Mouse (Mus musculus): Measurements from ENCODE around the gene Golga5. TPM values are rescaled to one million over a fixed set of nuclear protein-coding genes. Genes with fewer than 3 reads are reported as not detected.
"Not testable (repeated sequence)": the region's sequence is repeated elsewhere in the genome, so short reads cannot be mapped to it uniquely, and the experiment has no call there.

Gene Golga5
- total and polyA plus RNA-seq, 2 experiments from 2014 or later = 20.8 to 23.0 TPM

DNA sequence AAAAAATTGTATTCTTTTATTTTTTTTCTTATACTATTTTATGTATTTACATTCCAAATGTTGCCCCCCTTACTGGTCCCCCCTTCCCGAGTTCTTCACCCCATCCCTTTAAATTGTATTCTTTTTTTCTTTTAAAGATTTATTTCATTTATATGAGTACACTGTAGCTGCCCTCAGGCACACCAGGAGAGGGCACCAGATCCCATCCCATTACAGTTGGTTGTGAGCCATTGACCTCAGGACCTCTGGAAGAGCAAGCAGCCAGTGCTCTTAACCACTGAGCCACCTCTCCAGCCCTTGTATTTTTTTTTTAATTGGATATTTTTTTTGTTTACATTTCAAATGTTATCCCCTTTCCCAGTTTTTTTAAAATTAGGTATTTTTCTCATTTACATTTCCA is 799 bp upstream of the Golga5 start:
- H3K9me3 ChIP-seq (ENCODE audit: low read length) = no peaks in the 10 kb centered on the region
- 87% methylated on average over 1 of the region's 1 CpGs for WGBS
- peak; percentile 21 for DNase-seq (ENCODE audit: low spot score)

DNA sequence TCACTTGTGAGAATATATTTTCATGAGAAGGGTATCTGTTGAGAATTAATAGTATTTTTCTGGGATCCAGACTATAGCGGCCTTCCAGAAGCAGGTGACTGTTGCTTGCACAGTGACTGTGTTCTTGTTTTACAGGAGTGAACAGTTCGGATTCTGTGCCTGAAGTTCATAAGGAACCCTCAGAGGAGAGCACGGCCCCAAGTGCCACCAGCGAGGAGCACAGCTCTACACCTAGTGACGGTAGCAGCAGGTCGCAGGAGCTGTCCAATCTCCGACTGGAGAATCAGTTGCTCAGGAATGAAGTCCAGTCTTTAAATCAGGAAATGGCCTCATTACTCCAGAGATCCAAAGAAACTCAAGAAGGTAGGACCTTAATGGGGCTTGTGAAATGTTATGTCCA is 5.5 kb downstream of the Golga5 start:
- no peak overlapping the region for H3K4me3 ChIP-seq (ENCODE audit: low read depth, low read length)
- H3K4me1 ChIP-seq (ENCODE audit: insufficient read depth, low read length) = no peaks in the 10 kb centered on the region
- H3K4me2 ChIP-seq (ENCODE audit: low read depth, low read length, poor library complexity, severe bottlenecking) = no peak overlapping the region
- H3K36me3 ChIP-seq (ENCODE audit: insufficient read depth, low read length) = peaks cover 32% of the 10 kb centered on the region
- H3K27me3 ChIP-seq (ENCODE audit: insufficient read depth, low read length) = no peaks in the 10 kb centered on the region
- no peak overlapping the region for H3K9ac ChIP-seq (replicated peaks; ENCODE audit: low read length, poor library complexity, severe bottlenecking)
- WGBS = 90% methylated on average over 7 of the region's 7 CpGs
- no peaks in the 10 kb centered on the region for H3K9me3 ChIP-seq (ENCODE audit: low read length)
- DNase-seq (ENCODE audit: low spot score) (no peak), ATAC-seq (ENCODE audit: low FRiP score) (no peak)
- no peak for TF ChIP-seq CTCF (IDR thresholded peaks at IDR 0.05)
- no peak overlapping the region for H3K27ac ChIP-seq (ENCODE audit: low read depth, low read length)

More for the DNA sequence above, 799 bp upstream of the Golga5 start:
- Histone ChIP-seq H3K27ac (ENCODE audit: low read depth, low read length) (no peak overlapping the region), H3K4me2 (ENCODE audit: low read depth, low read length, poor library complexity, severe bottlenecking) (no peak overlapping the region), H3K4me1 (ENCODE audit: insufficient read depth, low read length) (no peaks in the 10 kb centered on the region), H3K9ac (replicated peaks; ENCODE audit: low read length, poor library complexity, severe bottlenecking) (no peak overlapping the region), H3K27me3 (ENCODE audit: insufficient read depth, low read length) (no peaks in the 10 kb centered on the region), H3K36me3 (ENCODE audit: insufficient read depth, low read length) (peaks cover 8% of the 10 kb centered on the region), H3K4me3 (ENCODE audit: low read depth, low read length) (no peak overlapping the region)
- TF ChIP-seq CTCF (IDR thresholded peaks at IDR 0.05) = peak; percentile 59
- ATAC-seq (ENCODE audit: low FRiP score) = no peak

DNA sequence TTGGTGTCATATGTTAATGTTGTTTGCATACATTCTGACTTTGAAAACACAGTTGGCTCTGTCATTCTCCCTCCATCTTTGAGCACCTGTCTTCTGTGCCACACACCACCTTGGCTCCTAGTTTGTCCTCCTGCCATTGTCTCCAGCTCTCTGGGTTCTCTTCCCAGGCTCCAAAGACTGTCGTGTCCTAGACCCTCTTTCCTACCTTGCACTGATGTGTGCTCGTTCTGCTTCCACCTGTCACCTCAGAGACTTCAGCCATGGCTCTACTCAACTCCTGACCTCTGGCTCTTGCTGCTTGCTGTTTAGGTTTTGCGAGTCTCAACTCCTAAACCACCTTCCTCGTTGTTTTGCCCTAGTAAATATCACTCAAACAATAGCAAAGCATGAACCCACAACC is 11.5 kb downstream of the Golga5 start:
- DNase-seq (ENCODE audit: low spot score) (no peak), ATAC-seq (ENCODE audit: low FRiP score) (no peak)
- WGBS = 94% methylated on average over 4 of the region's 4 CpGs
- Histone ChIP-seq H3K4me1 (ENCODE audit: insufficient read depth, low read length) (no peaks in the 10 kb centered on the region), H3K4me2 (ENCODE audit: low read depth, low read length, poor library complexity, severe bottlenecking) (no peak overlapping the region), H3K4me3 (ENCODE audit: low read depth, low read length) (no peak overlapping the region), H3K9ac (replicated peaks; ENCODE audit: low read length, poor library complexity, severe bottlenecking) (no peak overlapping the region), H3K9me3 (ENCODE audit: low read length) (no peaks in the 10 kb centered on the region), H3K27me3 (ENCODE audit: insufficient read depth, low read length) (no peaks in the 10 kb centered on the region), H3K27ac (ENCODE audit: low read depth, low read length) (no peak overlapping the region), H3K36me3 (ENCODE audit: insufficient read depth, low read length) (peaks cover 54% of the 10 kb centered on the region)
- no peak for TF ChIP-seq CTCF (IDR thresholded peaks at IDR 0.05)

DNA sequence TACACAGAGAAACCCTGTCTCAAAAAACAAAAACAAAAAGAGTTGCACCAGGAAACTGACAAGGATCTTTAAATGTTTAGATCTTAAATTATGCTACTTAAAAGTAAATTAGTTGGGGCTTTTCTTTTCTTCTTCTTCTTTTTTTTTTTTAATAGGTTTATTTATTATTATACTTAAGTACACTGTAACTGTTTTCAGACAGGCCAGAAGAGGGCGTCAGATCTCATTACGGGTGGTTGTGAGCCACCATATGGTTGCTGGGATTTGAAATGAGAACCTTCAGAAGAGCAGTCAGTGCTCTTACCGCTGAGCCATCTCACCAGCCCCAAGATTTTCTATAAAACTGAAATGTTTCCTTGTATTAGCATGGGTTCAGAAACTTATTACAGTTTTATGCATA is 16.0 kb downstream of the Golga5 start:
- DNase-seq (ENCODE audit: low spot score) = no peak
- 68% methylated on average over 3 of the region's 3 CpGs for WGBS
- no peaks in the 10 kb centered on the region for H3K9me3 ChIP-seq (ENCODE audit: low read length)

DNA sequence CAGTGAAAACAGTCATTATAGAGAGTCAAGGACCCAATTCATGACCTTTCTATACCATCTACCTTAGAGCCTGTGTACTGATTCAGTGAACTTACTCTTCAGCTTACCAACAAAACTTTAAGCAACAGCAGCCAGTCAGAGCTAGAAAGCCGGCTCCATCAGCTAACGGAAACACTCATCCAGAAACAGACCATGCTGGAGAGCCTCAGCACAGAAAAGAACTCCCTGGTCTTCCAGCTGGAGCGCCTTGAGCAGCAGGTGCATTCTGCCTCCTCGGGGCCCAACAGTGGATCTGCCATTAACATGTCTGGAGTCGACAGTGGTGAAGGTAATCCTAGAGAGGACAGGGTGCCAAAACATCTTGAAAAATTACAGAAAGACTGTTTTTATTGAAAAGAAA is 23.0 kb downstream of the Golga5 start:
- H3K36me3 ChIP-seq (ENCODE audit: insufficient read depth, low read length) = peaks cover 51% of the 10 kb centered on the region
- H3K27ac ChIP-seq (ENCODE audit: low read depth, low read length) = no peak overlapping the region
- H3K4me3 ChIP-seq (ENCODE audit: low read depth, low read length) = no peak overlapping the region
- H3K4me1 ChIP-seq (ENCODE audit: insufficient read depth, low read length) = no peaks in the 10 kb centered on the region
- no peak for ATAC-seq (ENCODE audit: low FRiP score)
- no peaks in the 10 kb centered on the region for H3K27me3 ChIP-seq (ENCODE audit: insufficient read depth, low read length)
- no peak overlapping the region for H3K4me2 ChIP-seq (ENCODE audit: low read depth, low read length, poor library complexity, severe bottlenecking)
- no peak for DNase-seq (ENCODE audit: low spot score)
- no peak for TF ChIP-seq CTCF (IDR thresholded peaks at IDR 0.05)
- no peak overlapping the region for H3K9ac ChIP-seq (replicated peaks; ENCODE audit: low read length, poor library complexity, severe bottlenecking)
- WGBS = 90% methylated on average over 5 of the region's 5 CpGs
- H3K9me3 ChIP-seq (ENCODE audit: low read length) = no peaks in the 10 kb centered on the region

More for the DNA sequence above, 16.0 kb downstream of the Golga5 start:
- Histone ChIP-seq H3K27me3 (ENCODE audit: insufficient read depth, low read length) (no peaks in the 10 kb centered on the region), H3K4me2 (ENCODE audit: low read depth, low read length, poor library complexity, severe bottlenecking) (no peak overlapping the region), H3K4me1 (ENCODE audit: insufficient read depth, low read length) (no peaks in the 10 kb centered on the region), H3K4me3 (ENCODE audit: low read depth, low read length) (no peak overlapping the region), H3K36me3 (ENCODE audit: insufficient read depth, low read length) (peaks cover 58% of the 10 kb centered on the region), H3K9ac (replicated peaks; ENCODE audit: low read length, poor library complexity, severe bottlenecking) (no peak overlapping the region), H3K27ac (ENCODE audit: low read depth, low read length) (no peak overlapping the region)
- no peak for ATAC-seq (ENCODE audit: low FRiP score)
- TF ChIP-seq CTCF (IDR thresholded peaks at IDR 0.05) = no peak

DNA sequence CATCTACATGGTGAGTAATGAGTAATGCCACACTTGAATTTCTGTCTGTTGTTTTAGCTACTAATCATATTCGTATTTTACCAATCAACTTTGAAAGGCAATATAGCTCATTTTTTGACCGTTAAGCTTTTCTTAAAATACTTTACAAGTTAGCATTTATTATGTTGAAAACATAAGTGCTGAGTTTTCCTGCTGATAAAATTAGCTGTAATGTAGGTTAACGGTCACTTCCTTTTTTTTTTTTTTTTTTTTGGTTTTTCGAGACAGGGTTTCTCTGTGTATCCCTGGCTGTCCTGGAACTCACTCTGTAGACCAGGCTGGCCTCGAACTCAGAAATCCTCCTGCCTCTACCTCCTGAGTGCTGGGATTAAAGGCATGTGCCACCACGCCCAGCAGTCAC is 26.8 kb downstream of the Golga5 start:
- not testable (repeated sequence) for H3K27ac ChIP-seq (ENCODE audit: low read depth, low read length); ATAC-seq (ENCODE audit: low FRiP score); H3K4me2 ChIP-seq (ENCODE audit: low read depth, low read length, poor library complexity, severe bottlenecking); DNase-seq (ENCODE audit: low spot score); H3K9me3 ChIP-seq (ENCODE audit: low read length); H3K9ac ChIP-seq (replicated peaks; ENCODE audit: low read length, poor library complexity, severe bottlenecking); H3K4me1 ChIP-seq (ENCODE audit: insufficient read depth, low read length); H3K27me3 ChIP-seq (ENCODE audit: insufficient read depth, low read length); H3K4me3 ChIP-seq (ENCODE audit: low read depth, low read length)
- 94% methylated on average over 5 of the region's 6 CpGs for WGBS
- peaks cover 47% of the 10 kb centered on the region for H3K36me3 ChIP-seq (ENCODE audit: insufficient read depth, low read length)

Data from midbrain, postnatal 0 days (tissue).